Mouse (Mus musculus): ENCODE data around the gene Efcab7.

DNA sequence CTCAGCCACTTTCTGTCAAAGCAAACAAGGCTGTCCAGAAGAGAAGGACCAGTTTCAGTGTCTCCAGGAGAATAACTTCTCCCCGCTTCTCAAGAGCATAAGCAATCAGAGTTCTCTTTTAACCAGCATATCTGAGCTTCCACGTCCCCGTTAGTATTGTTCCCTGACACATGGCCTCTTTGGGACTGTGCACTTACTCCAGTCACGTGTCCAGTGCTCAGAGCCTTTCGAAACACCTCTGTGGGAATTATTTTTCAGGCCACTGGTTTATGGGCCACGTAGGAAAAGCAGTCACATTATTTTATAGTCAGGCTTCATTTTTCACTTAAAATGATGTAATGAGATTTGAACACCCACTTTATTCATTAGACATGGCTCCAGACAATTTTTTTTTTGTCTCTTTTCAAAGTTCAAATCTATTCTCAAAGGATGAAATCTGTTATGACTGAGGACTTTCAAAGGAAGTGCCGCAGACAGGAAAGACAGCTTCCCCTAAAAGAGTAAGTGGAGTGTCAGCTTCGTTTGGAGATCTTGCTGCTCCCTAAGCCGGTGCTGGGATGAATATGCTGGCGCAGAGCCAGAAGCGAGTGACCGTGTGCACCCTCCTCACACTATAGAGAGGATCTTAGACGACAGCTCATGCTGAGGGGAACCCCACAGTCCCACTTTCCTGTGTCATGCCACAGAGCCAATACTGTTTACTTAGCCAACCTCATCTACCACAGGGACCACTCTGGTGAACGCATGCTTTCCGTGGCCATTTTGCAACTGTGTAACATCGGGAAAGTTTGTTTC is 110.9 kb downstream of the Efcab7 start:
- TF ChIP-seq CTCF (IDR thresholded peaks at IDR 0.05; ENCODE audit: low read depth) (no peak), EP300 (IDR thresholded peaks at IDR 0.05; ENCODE audit: low read depth) (no peak)

All from liver, embryonic 14.5 days (tissue).